ENCODE assay signal across 17 mouse cellular contexts in genomic region chr10:98538706-98539105, GRCm38 (mm10).
DNase-seq lines count a peak whose midpoint lies in the region; ATAC-seq and TF ChIP-seq lines count a peak whose summit lies in the region.
"Had no signal": no experiment of that assay in that cellular context is flagged by ENCODE, and none has a peak within 500 bp of the region (broad histone marks: within the 10 kb centered on the region; RNA-seq: fewer than 3 reads in every experiment).

No protein-coding gene starts in this region.

- TF ChIP-seq POLR2A in lung, adult 2 months (IDR thresholded peaks at IDR 0.05; ENCODE audit: borderline replicate concordance, extremely low read depth, low read depth, low read length), result no peak

- no peak overlapping the region for H3K4me2 ChIP-seq in heart, embryonic 12.5 days
- no peak overlapping the region for H3K4me2 ChIP-seq in lung, embryonic 16.5 days (ENCODE audit: low read depth, low read length)
- H3K4me2 ChIP-seq: embryonic facial prominence, embryonic 13.5 days; forebrain, embryonic 13.5 days; heart, embryonic 13.5 days; hindbrain, embryonic 12.5 days had no signal

- H3K27ac ChIP-seq in heart, embryonic 12.5 days (ENCODE audit: poor library complexity, severe bottlenecking), result no peak overlapping the region
- peak overlapping the region; percentile 57 for H3K27ac ChIP-seq in lung, embryonic 16.5 days (ENCODE audit: low read length)
- H3K27ac ChIP-seq: embryonic facial prominence, embryonic 13.5 days; forebrain, embryonic 13.5 days; heart, embryonic 13.5 days; hindbrain, embryonic 12.5 days had no signal

- H3K4me3 ChIP-seq in heart, embryonic 12.5 days, result no peak overlapping the region
- H3K4me3 ChIP-seq in lung, embryonic 16.5 days (ENCODE audit: low read length), result no peak overlapping the region
- H3K4me3 ChIP-seq in lung, adult 2 months (replicated peaks; ENCODE audit: extremely low read depth, low read depth, low read length), result no peak overlapping the region
- H3K4me3 ChIP-seq: embryonic facial prominence, embryonic 13.5 days; forebrain, embryonic 13.5 days; heart, embryonic 13.5 days; hindbrain, embryonic 12.5 days had no signal

- DNase-seq in heart, adult 8-10 months (ENCODE audit: low spot score), result peak; percentile 26
- no peak for DNase-seq in lung, adult 2 months
- DNase-seq in lung, postnatal 25 days (ENCODE audit: low spot score), result peak; percentile 53
- DNase-seq in thymus, postnatal 10 days (ENCODE audit: low spot score in 2 of 2), result no peak
- no peak for DNase-seq in urinary bladder, postnatal 10 days (ENCODE audit: low spot score)
- DNase-seq: adrenal gland, postnatal 14 days; cerebellum, adult 11-12 months; cerebellum, adult 9-11 months; cerebellum, postnatal 36 days; heart, postnatal 36 days had no signal

- no peaks in the 10 kb centered on the region for H3K4me1 ChIP-seq in heart, embryonic 12.5 days (replicated peaks)
- peaks cover 10% of the 10 kb centered on the region for H3K4me1 ChIP-seq in lung, embryonic 16.5 days (replicated peaks; ENCODE audit: control insufficient read depth, insufficient read depth, low read length)
- peaks cover 3% of the 10 kb centered on the region; the same call in 1 of the 2 replicates for H3K4me1 ChIP-seq in lung, adult 2 months (ENCODE audit: control insufficient read depth, insufficient read depth, low read length)
- H3K4me1 ChIP-seq: forebrain, embryonic 13.5 days had no signal

- ATAC-seq in heart, embryonic 12.5 days (ENCODE audit: insufficient number of reproducible peaks, low FRiP score), result no peak
- peak; percentile 74; the same call in 1 of the 2 replicates for ATAC-seq in lung, embryonic 16.5 days (ENCODE audit: low read depth)
- ATAC-seq: forebrain, embryonic 13.5 days; hindbrain, embryonic 16.5 days had no signal

- H3K9me3 ChIP-seq in heart, embryonic 12.5 days (replicated peaks), result no peaks in the 10 kb centered on the region
- no peaks in the 10 kb centered on the region for H3K9me3 ChIP-seq in lung, embryonic 16.5 days (ENCODE audit: control insufficient read depth, low read length)
- H3K9me3 ChIP-seq: embryonic facial prominence, embryonic 13.5 days; forebrain, embryonic 13.5 days; heart, embryonic 13.5 days; hindbrain, embryonic 12.5 days had no signal

- no peak for TF ChIP-seq CTCF in lung, adult 2 months (IDR thresholded peaks at IDR 0.05; ENCODE audit: insufficient read depth, low read length)

- no peak overlapping the region for H3K9ac ChIP-seq in heart, embryonic 12.5 days
- no peak overlapping the region for H3K9ac ChIP-seq in lung, embryonic 16.5 days (ENCODE audit: low read length)
- H3K9ac ChIP-seq: embryonic facial prominence, embryonic 13.5 days; forebrain, embryonic 13.5 days; heart, embryonic 13.5 days; hindbrain, embryonic 12.5 days had no signal

- 85% methylated on average over 1 of the region's 1 CpGs for WGBS in heart, embryonic 12.5 days
- WGBS in lung, embryonic 16.5 days, result 60% methylated on average over 1 of the region's 1 CpGs
- 51% methylated on average over 1 of the region's 1 CpGs for WGBS in lung, adult 2 months

- no peaks in the 10 kb centered on the region for H3K36me3 ChIP-seq in heart, embryonic 12.5 days
- H3K36me3 ChIP-seq in lung, embryonic 16.5 days (ENCODE audit: control insufficient read depth, insufficient read depth, low read length), result no peaks in the 10 kb centered on the region
- H3K36me3 ChIP-seq: embryonic facial prominence, embryonic 13.5 days; heart, embryonic 13.5 days; hindbrain, embryonic 12.5 days had no signal

- no peaks in the 10 kb centered on the region for H3K27me3 ChIP-seq in heart, embryonic 12.5 days (replicated peaks)
- H3K27me3 ChIP-seq in lung, embryonic 16.5 days (ENCODE audit: control insufficient read depth, insufficient read depth, low read depth, low read length), result no peaks in the 10 kb centered on the region
- H3K27me3 ChIP-seq: embryonic facial prominence, embryonic 13.5 days; forebrain, embryonic 13.5 days; heart, embryonic 13.5 days; hindbrain, embryonic 12.5 days had no signal

Comparison
In these comparisons a context has a peak if more than half of its experiments do, and no peak if none do; other contexts are left out.
1. DNase-seq: peak in heart, adult 8-10 months (single experiment) and lung, postnatal 25 days (single experiment); none in lung, adult 2 months (single experiment), thymus, postnatal 10 days (0 of 2) and urinary bladder, postnatal 10 days (single experiment).